Mouse (Mus musculus) CH12.LX (cell line): Measurements from ENCODE around the gene Fbxo31.

Experiments
- CHD2 ChIP-seq: IDR thresholded peaks from 2 replicates; pipeline ENCODE4 v1.6.1; 2011; ENCODE audit warnings: low read length, improper control_type of control experiment
- CTCF ChIP-seq, 2 experiments: IDR thresholded peaks in 1 of 2; conservative IDR thresholded peaks in 1 of 2; 2 replicates each; pipeline ENCODE4 v1.5.1; 2011 to 2012; ENCODE audit warnings: low read depth in 2 of 2, low read length in 2 of 2, improper control_type of control experiment in 1 of 2, inconsistent platforms in 1 of 2, mild to moderate bottlenecking in 1 of 2, moderate library complexity in 1 of 2
- EP300 ChIP-seq: IDR thresholded peaks from 2 replicates; pipeline ENCODE4 v1.6.1; 2011; ENCODE audit warnings: low read length, improper control_type of control experiment
- ETS1 ChIP-seq: conservative IDR thresholded peaks from 2 replicates; pipeline ENCODE4 v1.6.1; 2012; ENCODE audit warnings: low read depth, mild to moderate bottlenecking, inconsistent platforms, low read length, improper control_type of control experiment, moderate library complexity
- JUN ChIP-seq: IDR thresholded peaks from 2 replicates; pipeline ENCODE4 v1.6.1; 2011; ENCODE audit warnings: low read depth, mild to moderate bottlenecking, low read length, improper control_type of control experiment, moderate library complexity; ENCODE audit not compliant: insufficient read depth
- KAT2A ChIP-seq: IDR thresholded peaks from 2 replicates; pipeline ENCODE4 v1.6.1; 2012; ENCODE audit warnings: low read length, improper control_type of control experiment, inconsistent platforms; ENCODE audit not compliant: insufficient replicate concordance
- MEF2A ChIP-seq: IDR thresholded peaks from 2 replicates; pipeline ENCODE4 v1.6.1; 2014; ENCODE audit warnings: low read depth, mild to moderate bottlenecking, inconsistent platforms, low read length, improper control_type of control experiment, borderline replicate concordance
- NRF1 ChIP-seq: IDR thresholded peaks from 2 replicates; pipeline ENCODE4 v1.6.1; 2014; ENCODE audit warnings: low read depth, mild to moderate bottlenecking, inconsistent platforms, low read length, improper control_type of control experiment, moderate library complexity
- POLR2A ChIP-seq: IDR thresholded peaks from 2 replicates; pipeline ENCODE4 v1.6.1; 2011; ENCODE audit warnings: low read depth, mild to moderate bottlenecking, improper control_type of control experiment, low read length
- RAD21 ChIP-seq: IDR thresholded peaks from 2 replicates; pipeline ENCODE4 v1.6.1; 2011; ENCODE audit warnings: low read depth, mild to moderate bottlenecking, low read length, improper control_type of control experiment, moderate library complexity
- UBTF ChIP-seq: IDR thresholded peaks from 2 replicates; pipeline ENCODE4 v1.6.1; 2012; ENCODE audit warnings: low read depth, mild to moderate bottlenecking, inconsistent platforms, low read length, improper control_type of control experiment, moderate library complexity
- USF2 ChIP-seq: conservative IDR thresholded peaks from 2 replicates; pipeline ENCODE4 v1.6.1; 2011; ENCODE audit warnings: low read depth, low read length, improper control_type of control experiment
- ZNF384 ChIP-seq: IDR thresholded peaks from 2 replicates; pipeline ENCODE4 v1.6.1; 2012; ENCODE audit warnings: low read depth, low read length, improper control_type of control experiment, inconsistent platforms

DNA sequence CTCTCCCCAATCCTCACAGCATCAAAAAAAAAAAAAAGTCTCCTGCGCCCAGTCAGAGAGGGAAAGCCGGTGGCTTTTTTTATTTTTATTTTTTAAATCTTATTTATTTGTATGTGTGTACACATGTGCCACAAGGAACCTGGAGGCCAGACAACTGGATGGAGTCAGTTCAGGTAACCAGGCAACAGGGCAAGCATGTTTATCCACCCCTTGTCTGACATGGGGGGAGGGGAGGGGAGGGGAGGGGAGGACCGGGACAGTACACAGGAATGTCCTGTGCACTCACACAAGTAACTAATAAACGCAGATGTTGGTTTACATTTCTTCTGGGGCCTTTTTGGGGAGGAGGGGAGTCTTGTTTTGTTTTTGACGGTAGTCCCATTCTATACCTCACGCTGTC is 14.9 kb downstream of the Fbxo31 start:
- TF ChIP-seq EP300 = no peak
- TF ChIP-seq ZNF384 = no peak
- TF ChIP-seq CTCF (conservative IDR thresholded peaks at IDR 0.05 in 1 of 2, IDR thresholded peaks at IDR 0.05 in 1 of 2; ENCODE audit: low read depth in 2 of 2, low read length in 2 of 2) = no peak
- no peak for TF ChIP-seq POLR2A
- no peak for TF ChIP-seq RAD21
- no peak for TF ChIP-seq NRF1
- no peak for TF ChIP-seq MEF2A
- no peak for TF ChIP-seq USF2
- TF ChIP-seq JUN = no peak
- TF ChIP-seq ETS1 = no peak
- TF ChIP-seq UBTF = no peak
- no peak for TF ChIP-seq KAT2A
- no peak for TF ChIP-seq CHD2
